Mouse (Mus musculus) stomach, embryonic 14.5 days (tissue): ENCODE data around the gene Ddx11. TPM values are rescaled to one million over a fixed set of nuclear protein-coding genes. Genes with fewer than 3 reads are reported as not detected.
"Not testable (repeated sequence)": the region's sequence is repeated elsewhere in the genome, so short reads cannot be mapped to it uniquely, and the experiment has no call there.

Source experiments
- ATAC-seq: fragments of 200-750 bp; cut with Nextera tagmentation; 2 replicates; pipeline ENCODE4 v1.8.0; 2017; ENCODE audit warnings: low read depth, moderate TSS enrichment; ENCODE audit not compliant: insufficient number of reproducible peaks, insufficient read depth, low FRiP score
- H3K27ac ChIP-seq: fragments of 300-500 bp; sonication (generic); 2 replicates; pipeline ENCODE4 v1.5.1; 2014; ENCODE audit warnings: mild to moderate bottlenecking, low read length, moderate library complexity, mixed read lengths
- H3K27me3 ChIP-seq: fragments of 300-500 bp; sonication (generic); 2 replicates; pipeline ENCODE4 v1.6.1; 2014; ENCODE audit warnings: low read length, control low read depth, mixed read lengths; ENCODE audit not compliant: control insufficient read depth, insufficient read depth
- H3K36me3 ChIP-seq: fragments of 300-500 bp; sonication (generic); 2 replicates; pipeline ENCODE4 v1.6.1; 2014; ENCODE audit warnings: mild to moderate bottlenecking, control low read depth, low read length, moderate library complexity, mixed read lengths; ENCODE audit not compliant: control insufficient read depth, insufficient read depth
- H3K4me1 ChIP-seq: fragments of 300-500 bp; sonication (generic); 2 replicates; pipeline ENCODE4 v1.6.1; 2014; ENCODE audit warnings: low read length, control low read depth, mixed read lengths; ENCODE audit not compliant: control insufficient read depth, insufficient read depth
- H3K4me2 ChIP-seq: fragments of 300-500 bp; sonication (generic); replicated peaks from 2 replicates; pipeline ENCODE4 v1.6.1; 2014; ENCODE audit warnings: low read depth, low read length, control low read depth
- H3K4me3 ChIP-seq: fragments of 300-500 bp; sonication (generic); 2 replicates; pipeline ENCODE4 v1.5.1; 2014; ENCODE audit warnings: low read depth, low read length, control low read depth
- H3K9ac ChIP-seq: fragments of 300-500 bp; sonication (generic); replicated peaks from 2 replicates; pipeline ENCODE4 v1.6.1; 2014; ENCODE audit warnings: low read depth, mild to moderate bottlenecking, control low read depth, low read length, moderate library complexity, mixed read lengths
- H3K9me3 ChIP-seq: fragments of 300-500 bp; sonication (generic); 2 replicates; pipeline ENCODE4 v1.6.1; 2016; ENCODE audit warnings: low read depth, low read length, control low read depth; ENCODE audit not compliant: control insufficient read depth
- WGBS: fragments of 180-500 bp; shearing (Covaris S2); extraction: QIAGEN DNeasy Blood & Tissue Kit; methylation state at CpG from one replicate; pipeline ENCODE4 v1.1.7; 2014; 5-methylcytosine and 5-hydroxymethylcytosine counted together
- polyA plus RNA-seq: library from polyadenylated mRNA; unstranded; fragments of >200 nt; fragmentation: Nextera tagmentation; extraction: Ambion mirVana; gene quantifications from 2 replicates; pipeline ENCODE4 v1.2.1, GENCODE M21; 2014

Gene Ddx11
- polyA plus RNA-seq, 1 experiment from 2014 or later, result 23.2 TPM

- WGBS, result 73% methylated on average over 5 of the region's 5 CpGs
- H3K9me3 ChIP-seq, result no peaks in the 10 kb centered on the region
- no peak overlapping the region for H3K4me2 ChIP-seq
- H3K27me3 ChIP-seq, result no peaks in the 10 kb centered on the region
- H3K4me1 ChIP-seq, result peaks cover 9% of the 10 kb centered on the region; the same call in 1 of the 2 replicates
- H3K27ac ChIP-seq, result no peak overlapping the region
- peaks cover 18% of the 10 kb centered on the region for H3K36me3 ChIP-seq
- no peak for ATAC-seq
- H3K4me3 ChIP-seq, result no peak overlapping the region
- H3K9ac ChIP-seq, result no peak overlapping the region
Observed at GRCm38 (mm10) chr17:66125211-66125610, 1.9 kb downstream of the Ddx11 start.

- 96% methylated on average over 9 of the region's 9 CpGs for WGBS
- H3K27me3 ChIP-seq, result no peaks in the 10 kb centered on the region
- H3K36me3 ChIP-seq, result peaks cover 54% of the 10 kb centered on the region
- H3K4me2 ChIP-seq, result no peak overlapping the region
- H3K4me3 ChIP-seq, result no peak overlapping the region
- H3K9me3 ChIP-seq, result no peaks in the 10 kb centered on the region
- no peak overlapping the region for H3K9ac ChIP-seq
- ATAC-seq, result no peak
- no peak overlapping the region for H3K27ac ChIP-seq
- H3K4me1 ChIP-seq, result 0 out of 2 replicates have a peak, but pooled peaks cover under 1% of the 10 kb centered on the region
Observed at GRCm38 (mm10) chr17:66130371-66130770, 7.1 kb downstream of the Ddx11 start.

- no peak for ATAC-seq
- H3K4me2 ChIP-seq, result no peak overlapping the region
- no peaks in the 10 kb centered on the region for H3K4me1 ChIP-seq
- H3K9me3 ChIP-seq, result no peaks in the 10 kb centered on the region
- WGBS, result 95% methylated on average over 4 of the region's 4 CpGs
- H3K36me3 ChIP-seq, result peaks cover 61% of the 10 kb centered on the region
- no peak overlapping the region for H3K4me3 ChIP-seq
- H3K9ac ChIP-seq, result no peak overlapping the region
- H3K27ac ChIP-seq, result no peak overlapping the region
- no peaks in the 10 kb centered on the region for H3K27me3 ChIP-seq
Observed at GRCm38 (mm10) chr17:66131212-66131611, 7.9 kb downstream of the Ddx11 start.

- not testable (repeated sequence) for H3K9ac ChIP-seq, H3K4me3 ChIP-seq, H3K27me3 ChIP-seq, H3K4me1 ChIP-seq, H3K27ac ChIP-seq, H3K4me2 ChIP-seq, H3K9me3 ChIP-seq
- 70% methylated on average over 5 of the region's 8 CpGs for WGBS
- H3K36me3 ChIP-seq, result peaks cover 34% of the 10 kb centered on the region
- ATAC-seq, result 0 out of 2 replicates have a peak, but pooled peaks have one; percentile 40
Observed at GRCm38 (mm10) chr17:66152706-66153662, 29.7 kb downstream of the Ddx11 start.

GRCm38 (mm10) chr17:66153735-66154423 lies 30.6 kb downstream of the Ddx11 start:
- H3K36me3 ChIP-seq, result peaks cover 26% of the 10 kb centered on the region
- ATAC-seq, H3K27ac ChIP-seq, H3K9ac ChIP-seq, H3K4me3 ChIP-seq, H3K4me1 ChIP-seq, H3K4me2 ChIP-seq, H3K27me3 ChIP-seq, H3K9me3 ChIP-seq: not testable (repeated sequence)
- WGBS, result 93% methylated on average over 4 of the region's 4 CpGs

- Histone ChIP-seq H3K9ac (no peak overlapping the region), H3K4me3 (no peak overlapping the region), H3K27ac (no peak overlapping the region), H3K36me3 (peaks cover 20% of the 10 kb centered on the region), H3K4me2 (no peak overlapping the region), H3K27me3 (no peaks in the 10 kb centered on the region), H3K9me3 (no peaks in the 10 kb centered on the region), H3K4me1 (no peaks in the 10 kb centered on the region)
- ATAC-seq, result no peak
- WGBS, result 73% methylated on average over 2 of the region's 2 CpGs
Observed at GRCm38 (mm10) chr17:66154876-66155275, 31.6 kb downstream of the Ddx11 start.

GRCm38 (mm10) chr17:66158271-66158670 lies 35.0 kb downstream of the Ddx11 start:
- no peaks in the 10 kb centered on the region for H3K4me1 ChIP-seq
- no peak overlapping the region for H3K4me3 ChIP-seq
- no peaks in the 10 kb centered on the region for H3K27me3 ChIP-seq
- H3K4me2 ChIP-seq, result no peak overlapping the region
- H3K9me3 ChIP-seq, result peaks cover 6% of the 10 kb centered on the region; the same call in 1 of the 2 replicates
- WGBS, result 84% methylated on average over 5 of the region's 5 CpGs
- H3K9ac ChIP-seq, result no peak overlapping the region
- H3K36me3 ChIP-seq, result no peaks in the 10 kb centered on the region
- no peak overlapping the region for H3K27ac ChIP-seq
- no peak for ATAC-seq

- not testable (repeated sequence) for H3K27ac ChIP-seq, H3K9me3 ChIP-seq, H3K4me3 ChIP-seq, H3K9ac ChIP-seq, H3K4me2 ChIP-seq, H3K36me3 ChIP-seq, H3K27me3 ChIP-seq, ATAC-seq, H3K4me1 ChIP-seq
- WGBS, result 97% methylated on average over 5 of the region's 5 CpGs
Observed at GRCm38 (mm10) chr17:66167141-66167540, 43.8 kb downstream of the Ddx11 start.
